Mouse (Mus musculus) gastrocnemius, postnatal 4 days (tissue): ENCODE measurements around the gene Kirrel3. TPM values are rescaled to one million over a fixed set of nuclear protein-coding genes. Genes with fewer than 3 reads are reported as not detected.

Experiments
- DNase-seq, 2 experiments: peaks; one replicate each; pipeline ENCODE4 v3.0.0; 2021 to 2022; ENCODE audit warnings: low spot score in 2 of 2, mixed read lengths in 2 of 2
- long read RNA-seq, 2 experiments: library from polyadenylated mRNA; stranded (forward); transcript quantifications; one replicate each; pipeline ENCODE4 v2.0.0; 2021
- total RNA-seq, 2 experiments: library from RNA; stranded (reverse); gene quantifications; 2 replicates each; pipeline ENCODE4 v1.2.3; 2021

The Kirrel3 gene
- total RNA-seq: 1 to 10 TPM; 2.0 to 2.7 TPM
- long read RNA-seq, experiment 1, partial matches to known transcripts: 1 of 2 reads
- long read RNA-seq, experiment 1, other reads (novel, unspliced or antisense): 1 of 2 reads
- long read RNA-seq, experiment 2, partial matches to known transcripts: 1 of 1 reads
- long read RNA-seq, experiment 2, other reads (novel, unspliced or antisense): 0 of 1 reads

GRCm38 (mm10) chr9:34485759-34486431 is at the start of gene Kirrel3:
Kirrel3 (plus strand) TSS chr9:34485894.
- peak in 1 of 2 experiments; percentile 61 for DNase-seq

GRCm38 (mm10) chr9:34440721-34441120 is 45.0 kb upstream of the Kirrel3 start:
- DNase-seq: no peak

- DNase-seq: no peak
These were observed 41.7 kb upstream of the Kirrel3 start for GRCm38 (mm10) chr9:34443950-34444349.

- DNase-seq: no peak
These were observed 39.0 kb upstream of the Kirrel3 start for GRCm38 (mm10) chr9:34446497-34447350.

- no peak for DNase-seq
These were observed 38.0 kb upstream of the Kirrel3 start for GRCm38 (mm10) chr9:34447736-34448135.

- no peak for DNase-seq
These were observed 37.2 kb upstream of the Kirrel3 start for GRCm38 (mm10) chr9:34448467-34448866.

- no peak for DNase-seq
These were observed 27.5 kb upstream of the Kirrel3 start for GRCm38 (mm10) chr9:34458189-34458588.

- DNase-seq: no peak
These were observed 25.7 kb upstream of the Kirrel3 start for GRCm38 (mm10) chr9:34459968-34460367.

GRCm38 (mm10) chr9:34463666-34464065 is 22.0 kb upstream of the Kirrel3 start:
- no peak for DNase-seq

GRCm38 (mm10) chr9:34466058-34466457 is 19.6 kb upstream of the Kirrel3 start:
- no peak for DNase-seq

GRCm38 (mm10) chr9:34469180-34469579 is 16.5 kb upstream of the Kirrel3 start:
- no peak for DNase-seq

- DNase-seq: no peak
These were observed 9.5 kb upstream of the Kirrel3 start for GRCm38 (mm10) chr9:34476206-34476605.

GRCm38 (mm10) chr9:34478494-34478893 is 7.2 kb upstream of the Kirrel3 start:
- DNase-seq: no peak

GRCm38 (mm10) chr9:34483236-34483635 is 2.5 kb upstream of the Kirrel3 start:
- no peak for DNase-seq

- no peak for DNase-seq
These were observed 1.0 kb upstream of the Kirrel3 start for GRCm38 (mm10) chr9:34484665-34485064.

GRCm38 (mm10) chr9:34488267-34488666 is 2.6 kb downstream of the Kirrel3 start:
- no peak for DNase-seq

- DNase-seq: peak; percentile 32 to 51
These were observed 3.1 kb downstream of the Kirrel3 start for GRCm38 (mm10) chr9:34488700-34489315.

- no peak for DNase-seq
These were observed 3.6 kb downstream of the Kirrel3 start for GRCm38 (mm10) chr9:34489316-34489710.

- no peak for DNase-seq
These were observed 4.1 kb downstream of the Kirrel3 start for GRCm38 (mm10) chr9:34489760-34490159.

GRCm38 (mm10) chr9:34492121-34492520 is 6.4 kb downstream of the Kirrel3 start:
- no peak for DNase-seq

- no peak for DNase-seq
These were observed 7.9 kb downstream of the Kirrel3 start for GRCm38 (mm10) chr9:34493571-34493970.

GRCm38 (mm10) chr9:34498126-34498525 is 12.4 kb downstream of the Kirrel3 start:
- no peak for DNase-seq
